Mouse (Mus musculus): ENCODE data around the gene Fads6. TPM values are rescaled to one million over a fixed set of nuclear protein-coding genes. Genes with fewer than 3 reads are reported as not detected.

The Fads6 gene
- total and polyA plus RNA-seq, 3 experiments = 3.3 to 6.6 TPM; not detected in 1

DNA sequence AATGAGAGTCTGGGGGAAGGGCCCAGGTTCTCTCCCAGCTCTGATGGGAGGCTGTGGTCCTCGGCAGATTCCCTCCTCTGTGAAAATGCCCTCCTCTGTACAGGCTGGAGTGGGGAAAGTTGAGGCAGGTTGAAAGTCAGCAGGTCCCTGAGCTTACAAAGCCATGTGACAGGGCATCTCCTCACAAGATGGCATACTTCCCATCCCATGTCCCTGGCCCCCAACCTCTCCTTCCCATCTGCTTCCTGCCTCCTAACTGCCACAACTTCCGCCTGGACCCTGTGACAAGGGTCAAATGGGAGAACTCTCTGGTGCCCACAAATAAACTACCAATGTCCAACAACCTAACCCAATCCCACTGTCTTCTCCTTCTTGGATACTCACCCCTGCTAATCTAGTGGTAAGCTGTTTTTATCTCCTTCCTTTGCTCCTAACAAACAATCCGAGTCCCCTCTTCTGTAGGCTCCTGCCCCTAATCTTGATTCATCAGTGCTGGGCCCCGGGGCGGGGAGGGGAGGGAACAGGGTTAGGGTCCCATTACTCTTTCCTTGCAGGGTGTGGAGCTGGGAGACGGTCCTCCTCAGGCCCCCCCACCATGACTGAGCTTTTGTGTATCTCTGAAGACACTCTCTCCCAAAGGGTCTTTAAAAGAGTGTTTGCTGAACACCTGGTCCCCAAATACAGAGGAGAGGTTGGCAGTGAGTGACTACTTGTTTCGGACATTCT is 33.2 kb downstream of the Fads6 start:
- H3K27me3 ChIP-seq (ENCODE audit: control insufficient read depth in 1 of 2, insufficient read depth in 2 of 2, low read length in 2 of 2) = peaks cover 2 to 6% of the 10 kb centered on the region in 2 experiments
- H3K4me3 ChIP-seq (ENCODE audit: control insufficient read depth in 1 of 2, insufficient read depth in 1 of 2, low read depth in 2 of 2, low read length in 2 of 2) = no peak overlapping the region
- H3K79me2 ChIP-seq (ENCODE audit: control insufficient read depth, insufficient read depth, low read length, poor library complexity) = no peaks in the 10 kb centered on the region
- TF ChIP-seq EP300 (IDR thresholded peaks at IDR 0.05; ENCODE audit: low read depth in 1 of 2, low read length in 2 of 2) = no peak
- no peak for TF ChIP-seq TBP (IDR thresholded peaks at IDR 0.05; ENCODE audit: low read depth, low read length)
- TF ChIP-seq TCF12 (IDR thresholded peaks at IDR 0.05; ENCODE audit: low read depth, low read length) = no peak
- TF ChIP-seq BHLHE40 (IDR thresholded peaks at IDR 0.05; ENCODE audit: borderline replicate concordance, low read depth, low read length) = no peak
- no peak for TF ChIP-seq MAX (IDR thresholded peaks at IDR 0.05; ENCODE audit: low read length)
- no peak for TF ChIP-seq POLR2AphosphoS5 (IDR thresholded peaks at IDR 0.05; ENCODE audit: borderline replicate concordance, low read depth, low read length)
- H3K9ac ChIP-seq (ENCODE audit: control insufficient read depth, low read depth, low read length, poor library complexity, severe bottlenecking) = no peak overlapping the region
- DNase-seq (ENCODE audit: low read depth, low spot score) = no peak
- H3K4me1 ChIP-seq (ENCODE audit: control insufficient read depth in 1 of 2, insufficient read depth in 2 of 2, low read length in 2 of 2) = no peaks in the 10 kb centered on the region
- H3K27ac ChIP-seq (ENCODE audit: control insufficient read depth, low read depth, low read length) = no peak overlapping the region
- no peaks in the 10 kb centered on the region for H3K36me3 ChIP-seq (ENCODE audit: control insufficient read depth in 1 of 2, insufficient read depth in 2 of 2, low read length in 2 of 2)
- H3K9me3 ChIP-seq (replicated peaks; ENCODE audit: insufficient read depth, low read length) = no peaks in the 10 kb centered on the region

DNA sequence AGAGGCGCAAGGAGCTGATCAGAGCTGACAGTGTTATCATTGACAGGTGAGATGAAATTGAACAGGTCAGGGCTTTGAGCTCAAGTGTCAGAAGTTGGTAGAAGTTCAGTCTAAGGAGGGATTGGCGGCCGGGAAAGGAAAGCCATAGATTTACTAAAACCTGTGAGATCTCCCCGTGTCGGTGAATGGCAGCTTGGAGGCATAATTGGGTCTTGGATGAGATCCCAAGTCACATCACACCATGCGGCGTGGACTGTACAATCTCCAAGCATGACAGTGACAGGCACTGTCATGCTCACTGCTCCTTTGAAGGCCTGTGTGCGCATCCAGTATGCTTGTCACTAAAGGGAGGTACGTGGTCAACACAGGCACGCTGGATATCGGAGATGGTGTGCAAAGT is 34.5 kb downstream of the Fads6 start:
- Histone ChIP-seq H3K4me3 (ENCODE audit: control insufficient read depth in 1 of 2, insufficient read depth in 1 of 2, low read depth in 2 of 2, low read length in 2 of 2) (no peak overlapping the region), H3K9me3 (replicated peaks; ENCODE audit: insufficient read depth, low read length) (no peaks in the 10 kb centered on the region), H3K36me3 (ENCODE audit: control insufficient read depth in 1 of 2, insufficient read depth in 2 of 2, low read length in 2 of 2) (no peaks in the 10 kb centered on the region), H3K27me3 (ENCODE audit: control insufficient read depth in 1 of 2, insufficient read depth in 2 of 2, low read length in 2 of 2) (peaks cover 2 to 6% of the 10 kb centered on the region in 2 experiments), H3K27ac (ENCODE audit: control insufficient read depth, low read depth, low read length) (no peak overlapping the region), H3K9ac (ENCODE audit: control insufficient read depth, low read depth, low read length, poor library complexity, severe bottlenecking) (no peak overlapping the region), H3K79me2 (ENCODE audit: control insufficient read depth, insufficient read depth, low read length, poor library complexity) (no peaks in the 10 kb centered on the region), H3K4me1 (ENCODE audit: control insufficient read depth in 1 of 2, insufficient read depth in 2 of 2, low read length in 2 of 2) (no peaks in the 10 kb centered on the region)
- TF ChIP-seq EP300 (IDR thresholded peaks at IDR 0.05; ENCODE audit: low read depth in 1 of 2, low read length in 2 of 2) (no peak), GATA1 (IDR thresholded peaks at IDR 0.05; ENCODE audit: low read depth, low read length) (no peak), MAX (IDR thresholded peaks at IDR 0.05; ENCODE audit: low read length) (no peak), BHLHE40 (IDR thresholded peaks at IDR 0.05; ENCODE audit: borderline replicate concordance, low read depth, low read length) (no peak), E2F4 (IDR thresholded peaks at IDR 0.05; ENCODE audit: borderline replicate concordance, low read depth, low read length) (no peak), NRF1 (IDR thresholded peaks at IDR 0.05; ENCODE audit: insufficient read depth, low read depth, low read length, poor library complexity, severe bottlenecking) (no peak)
- no peak for DNase-seq (ENCODE audit: low read depth, low spot score)

DNA sequence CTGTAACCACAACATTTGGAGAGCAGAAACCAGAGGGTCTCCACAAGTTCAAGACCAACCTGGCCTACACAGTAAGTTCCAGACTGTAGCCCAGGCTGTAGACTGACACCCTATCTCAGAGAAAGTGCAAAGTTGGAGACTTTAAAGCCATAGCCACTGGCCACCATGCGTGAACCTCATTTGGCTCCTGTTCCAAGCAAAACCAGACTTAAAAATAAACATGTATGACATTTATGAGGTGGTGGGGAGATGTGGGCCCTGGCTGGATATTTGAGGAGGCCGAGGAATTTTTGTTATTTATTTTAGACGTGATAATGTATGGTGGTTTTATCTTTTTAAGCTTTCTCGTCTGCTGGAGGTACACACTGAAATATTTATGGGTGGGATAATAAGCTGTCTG is 38.3 kb downstream of the Fads6 start:
- Histone ChIP-seq H3K79me2 (ENCODE audit: control insufficient read depth, insufficient read depth, low read length, poor library complexity) (no peaks in the 10 kb centered on the region), H3K36me3 (ENCODE audit: control insufficient read depth in 1 of 2, insufficient read depth in 2 of 2, low read length in 2 of 2) (no peaks in the 10 kb centered on the region), H3K4me3 (ENCODE audit: control insufficient read depth in 1 of 2, insufficient read depth in 1 of 2, low read depth in 2 of 2, low read length in 2 of 2) (no peak overlapping the region), H3K4me1 (ENCODE audit: control insufficient read depth in 1 of 2, insufficient read depth in 2 of 2, low read length in 2 of 2) (no peaks in the 10 kb centered on the region), H3K9me3 (replicated peaks; ENCODE audit: insufficient read depth, low read length) (no peaks in the 10 kb centered on the region), H3K27ac (ENCODE audit: control insufficient read depth, low read depth, low read length) (no peak overlapping the region), H3K27me3 (ENCODE audit: control insufficient read depth in 1 of 2, insufficient read depth in 2 of 2, low read length in 2 of 2) (peaks cover 2 to 9% of the 10 kb centered on the region in 2 experiments), H3K9ac (ENCODE audit: control insufficient read depth, low read depth, low read length, poor library complexity, severe bottlenecking) (no peak overlapping the region)
- DNase-seq (ENCODE audit: low read depth, low spot score) = no peak
- TF ChIP-seq CHD2 (IDR thresholded peaks at IDR 0.05; ENCODE audit: low read length) (no peak), JUND (IDR thresholded peaks at IDR 0.05; ENCODE audit: low read depth, low read length) (no peak), KAT2A (conservative IDR thresholded peaks at IDR 0.05; ENCODE audit: low read depth, low read length) (no peak), RAD21 (IDR thresholded peaks at IDR 0.05; ENCODE audit: low read depth, low read length) (no peak), CTCF (IDR thresholded peaks at IDR 0.05 in 2 of 3, conservative IDR thresholded peaks at IDR 0.05 in 1 of 3; ENCODE audit: control insufficient read depth in 1 of 3, insufficient read depth in 1 of 3, low read depth in 2 of 3, low read length in 3 of 3, poor library complexity in 1 of 3, severe bottlenecking in 1 of 3) (no peak), ZKSCAN1 (IDR thresholded peaks at IDR 0.05; ENCODE audit: low read depth, low read length) (no peak), CHD1 (IDR thresholded peaks at IDR 0.05; ENCODE audit: low read depth, low read length) (no peak), BHLHE40 (IDR thresholded peaks at IDR 0.05; ENCODE audit: borderline replicate concordance, low read depth, low read length) (no peak), SIN3A (IDR thresholded peaks at IDR 0.05; ENCODE audit: low read length) (no peak), MYC (IDR thresholded peaks at IDR 0.05; ENCODE audit: low read depth, low read length) (no peak), ZC3H11A (IDR thresholded peaks at IDR 0.05; ENCODE audit: low read depth, low read length) (no peak), MAX (IDR thresholded peaks at IDR 0.05; ENCODE audit: low read length) (no peak), POLR2AphosphoS2 (IDR thresholded peaks at IDR 0.05; ENCODE audit: low read length) (no peak), GATA1 (IDR thresholded peaks at IDR 0.05; ENCODE audit: low read depth, low read length) (no peak), POLR2A (IDR thresholded peaks at IDR 0.05; ENCODE audit: control insufficient read depth in 1 of 2, insufficient read depth in 1 of 2, low read depth in 1 of 2, low read length in 2 of 2, poor library complexity in 1 of 2) (no peak), USF2 (IDR thresholded peaks at IDR 0.05; ENCODE audit: borderline replicate concordance in 1 of 2, insufficient read depth in 1 of 2, low read depth in 1 of 2, low read length in 2 of 2) (no peak), ZMIZ1 (IDR thresholded peaks at IDR 0.05; ENCODE audit: low read depth, low read length) (no peak), NRF1 (IDR thresholded peaks at IDR 0.05; ENCODE audit: insufficient read depth, low read depth, low read length, poor library complexity, severe bottlenecking) (no peak), USF1 (IDR thresholded peaks at IDR 0.05; ENCODE audit: low read depth, low read length) (no peak)
